Mouse (Mus musculus): ENCODE measurements around the gene Ankrd34a. TPM values are rescaled to one million over a fixed set of nuclear protein-coding genes. Genes with fewer than 3 reads are reported as not detected.
A peak's percentile ranks its signal among the peaks of the same experiment; 100 is the strongest.

The Ankrd34a gene
- polyA plus RNA-seq, 1 experiment: 3.7 TPM

GRCm38 (mm10) chr3:96595661-96596060 lies 775 bp upstream of the Ankrd34a start:
- Histone ChIP-seq H3K79me2 (ENCODE audit: control insufficient read depth, insufficient read depth) (no peaks in the 10 kb centered on the region), H3K79me3 (ENCODE audit: low read depth) (no peaks in the 10 kb centered on the region), H3ac (ENCODE audit: control insufficient read depth, insufficient read length, low read depth) (no peak overlapping the region), H3K36me3 (ENCODE audit: control insufficient read depth, insufficient read depth) (no peaks in the 10 kb centered on the region), H3K27me3 (ENCODE audit: control insufficient read depth, insufficient read depth, insufficient read length) (no peaks in the 10 kb centered on the region), H3K4me3 (ENCODE audit: insufficient read depth, poor library complexity, severe bottlenecking) (no peak overlapping the region)
- TF ChIP-seq MYOD1 (IDR thresholded peaks at IDR 0.05; ENCODE audit: control insufficient read depth, insufficient read length, low read depth) (peak; percentile 43), CEBPB (IDR thresholded peaks at IDR 0.05; ENCODE audit: low read depth) (no peak), MAX (IDR thresholded peaks at IDR 0.05) (no peak)

- H3ac ChIP-seq (ENCODE audit: control insufficient read depth, insufficient read length, low read depth): no peak overlapping the region
- H3K79me2 ChIP-seq (ENCODE audit: control insufficient read depth, insufficient read depth): peaks cover 7% of the 10 kb centered on the region
- H3K4me3 ChIP-seq (ENCODE audit: insufficient read depth, poor library complexity, severe bottlenecking): peak overlapping the region; percentile 21
- no peak for TF ChIP-seq CEBPB (IDR thresholded peaks at IDR 0.05; ENCODE audit: low read depth)
- no peak for TF ChIP-seq FOSL1 (IDR thresholded peaks at IDR 0.05; ENCODE audit: insufficient read depth, low read length, poor library complexity, severe bottlenecking)
- no peak for TF ChIP-seq MYOD1 (IDR thresholded peaks at IDR 0.05; ENCODE audit: control insufficient read depth, insufficient read length, low read depth)
- TF ChIP-seq CTCF (IDR thresholded peaks at IDR 0.05; ENCODE audit: control insufficient read depth, insufficient read depth, insufficient read length): no peak
- no peak for TF ChIP-seq MYOG (IDR thresholded peaks at IDR 0.05; ENCODE audit: control insufficient read depth, extremely low read depth, insufficient read length)
- TF ChIP-seq MAX (IDR thresholded peaks at IDR 0.05): no peak
- TF ChIP-seq USF1 (IDR thresholded peaks at IDR 0.05; ENCODE audit: low read depth): no peak
- H3K36me3 ChIP-seq (ENCODE audit: control insufficient read depth, insufficient read depth): no peaks in the 10 kb centered on the region
- H3K27me3 ChIP-seq (ENCODE audit: control insufficient read depth, insufficient read depth, insufficient read length): no peaks in the 10 kb centered on the region
- H3K79me3 ChIP-seq (ENCODE audit: low read depth): peaks cover 2% of the 10 kb centered on the region
Observed at GRCm38 (mm10) chr3:96596855-96597254, 419 bp downstream of the Ankrd34a start.

GRCm38 (mm10) chr3:96597435-96597891 lies 1.0 kb downstream of the Ankrd34a start:
- Histone ChIP-seq H3ac (ENCODE audit: control insufficient read depth, insufficient read length, low read depth) (peak overlapping the region; percentile 45), H3K36me3 (ENCODE audit: control insufficient read depth, insufficient read depth) (no peaks in the 10 kb centered on the region), H3K4me3 (ENCODE audit: insufficient read depth, poor library complexity, severe bottlenecking) (peak overlapping the region; percentile 21), H3K79me3 (ENCODE audit: low read depth) (peaks cover 4% of the 10 kb centered on the region), H3K27me3 (ENCODE audit: control insufficient read depth, insufficient read depth, insufficient read length) (no peaks in the 10 kb centered on the region), H3K79me2 (ENCODE audit: control insufficient read depth, insufficient read depth) (peaks cover 13% of the 10 kb centered on the region)
- no peak for TF ChIP-seq CEBPB (IDR thresholded peaks at IDR 0.05; ENCODE audit: low read depth)
- TF ChIP-seq FOSL1 (IDR thresholded peaks at IDR 0.05; ENCODE audit: insufficient read depth, low read length, poor library complexity, severe bottlenecking): no peak
- TF ChIP-seq CTCF (IDR thresholded peaks at IDR 0.05; ENCODE audit: control insufficient read depth, insufficient read depth, insufficient read length): no peak
- no peak for TF ChIP-seq MYOG (IDR thresholded peaks at IDR 0.05; ENCODE audit: control insufficient read depth, extremely low read depth, insufficient read length)
- no peak for TF ChIP-seq USF1 (IDR thresholded peaks at IDR 0.05; ENCODE audit: low read depth)
- no peak for TF ChIP-seq MAX (IDR thresholded peaks at IDR 0.05)
- TF ChIP-seq MYOD1 (IDR thresholded peaks at IDR 0.05; ENCODE audit: control insufficient read depth, insufficient read length, low read depth): no peak

GRCm38 (mm10) chr3:96598156-96599068 lies 2.0 kb downstream of the Ankrd34a start:
- Histone ChIP-seq H3K27me3 (ENCODE audit: control insufficient read depth, insufficient read depth, insufficient read length) (no peaks in the 10 kb centered on the region), H3ac (ENCODE audit: control insufficient read depth, insufficient read length, low read depth) (peak overlapping the region; percentile 51), H3K4me3 (ENCODE audit: insufficient read depth, poor library complexity, severe bottlenecking) (peak overlapping the region; percentile 21), H3K79me3 (ENCODE audit: low read depth) (peaks cover 13% of the 10 kb centered on the region), H3K79me2 (ENCODE audit: control insufficient read depth, insufficient read depth) (peaks cover 23% of the 10 kb centered on the region), H3K36me3 (ENCODE audit: control insufficient read depth, insufficient read depth) (no peaks in the 10 kb centered on the region)
- no peak for TF ChIP-seq MAX (IDR thresholded peaks at IDR 0.05)
- TF ChIP-seq USF1 (IDR thresholded peaks at IDR 0.05; ENCODE audit: low read depth): no peak
- no peak for TF ChIP-seq CTCF (IDR thresholded peaks at IDR 0.05; ENCODE audit: control insufficient read depth, insufficient read depth, insufficient read length)
- TF ChIP-seq MYOD1 (IDR thresholded peaks at IDR 0.05; ENCODE audit: control insufficient read depth, insufficient read length, low read depth): no peak
- TF ChIP-seq MYOG (IDR thresholded peaks at IDR 0.05; ENCODE audit: control insufficient read depth, extremely low read depth, insufficient read length): no peak
- TF ChIP-seq CEBPB (IDR thresholded peaks at IDR 0.05; ENCODE audit: low read depth): no peak
- TF ChIP-seq FOSL1 (IDR thresholded peaks at IDR 0.05; ENCODE audit: insufficient read depth, low read length, poor library complexity, severe bottlenecking): no peak

GRCm38 (mm10) chr3:96599069-96599393 lies 2.6 kb downstream of the Ankrd34a start:
- TF ChIP-seq MYOD1 (IDR thresholded peaks at IDR 0.05; ENCODE audit: control insufficient read depth, insufficient read length, low read depth): no peak
- no peak for TF ChIP-seq MYOG (IDR thresholded peaks at IDR 0.05; ENCODE audit: control insufficient read depth, extremely low read depth, insufficient read length)
- no peak for TF ChIP-seq USF1 (IDR thresholded peaks at IDR 0.05; ENCODE audit: low read depth)
- no peak for TF ChIP-seq MAX (IDR thresholded peaks at IDR 0.05)
- TF ChIP-seq CTCF (IDR thresholded peaks at IDR 0.05; ENCODE audit: control insufficient read depth, insufficient read depth, insufficient read length): no peak
- no peak for TF ChIP-seq FOSL1 (IDR thresholded peaks at IDR 0.05; ENCODE audit: insufficient read depth, low read length, poor library complexity, severe bottlenecking)
- TF ChIP-seq CEBPB (IDR thresholded peaks at IDR 0.05; ENCODE audit: low read depth): no peak
- Histone ChIP-seq H3K4me3 (ENCODE audit: insufficient read depth, poor library complexity, severe bottlenecking) (no peak overlapping the region), H3K79me3 (ENCODE audit: low read depth) (peaks cover 17% of the 10 kb centered on the region), H3K79me2 (ENCODE audit: control insufficient read depth, insufficient read depth) (peaks cover 27% of the 10 kb centered on the region), H3ac (ENCODE audit: control insufficient read depth, insufficient read length, low read depth) (no peak overlapping the region), H3K27me3 (ENCODE audit: control insufficient read depth, insufficient read depth, insufficient read length) (no peaks in the 10 kb centered on the region), H3K36me3 (ENCODE audit: control insufficient read depth, insufficient read depth) (peaks cover 6% of the 10 kb centered on the region)

Data from C2C12 (cell line).